Mouse (Mus musculus) megakaryocyte, embryonic 14.5 days (primary cell): ENCODE results near the gene Kdm8.

ENCODE experiments used
- FLI1 ChIP-seq: IDR thresholded peaks from 2 replicates; pipeline ENCODE4 v1.6.1; 2012; ENCODE audit warnings: low read length, inconsistent platforms, mixed read lengths
- GATA1 ChIP-seq: IDR thresholded peaks from 3 replicates; pipeline ENCODE4 v1.6.1; 2012; ENCODE audit warnings: mixed read lengths, low read length, inconsistent platforms, borderline replicate concordance

GRCm38 (mm10) chr7:125434666-125435290 is 9.7 kb upstream of the Kdm8 start:
- TF ChIP-seq GATA1 (no peak), FLI1 (no peak)
